Mouse (Mus musculus) embryonic fibroblast, embryonic 13.5 days (primary cell): ENCODE data around the gene Stc2.

Experiments
- CTCF ChIP-seq: IDR thresholded peaks from 2 replicates; pipeline ENCODE4 v1.5.1; 2011; ENCODE audit warnings: mild to moderate bottlenecking, control low read depth, low read length, moderate library complexity, borderline replicate concordance; ENCODE audit not compliant: insufficient read depth
- POLR2A ChIP-seq: IDR thresholded peaks from 2 replicates; pipeline ENCODE4 v1.6.1; 2011; ENCODE audit warnings: low read depth, mild to moderate bottlenecking, control low read depth, low read length, moderate library complexity

DNA sequence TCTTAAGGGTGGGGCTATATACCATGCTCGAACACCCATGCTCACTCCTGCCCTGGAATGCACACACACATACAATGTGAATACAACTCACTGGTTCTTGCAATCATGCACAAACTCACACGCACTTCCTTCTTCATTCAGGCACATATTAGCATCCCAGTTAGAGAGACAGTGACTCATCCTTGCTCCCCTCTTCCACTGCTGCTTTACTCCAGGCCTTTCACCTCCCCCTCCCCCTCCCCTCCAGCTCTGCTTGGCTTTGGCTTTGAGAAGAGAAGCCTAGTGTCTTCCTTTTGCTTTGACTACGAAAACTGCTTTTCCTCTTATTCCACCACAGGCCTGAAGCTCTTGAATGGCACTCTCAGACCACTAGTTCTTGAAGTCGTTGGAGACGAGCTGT lies 22.5 kb upstream of the Stc2 start:
- TF ChIP-seq CTCF (no peak), POLR2A (no peak)
